Mouse (Mus musculus): ENCODE results near the gene Cacna2d1. TPM values are rescaled to one million over a fixed set of nuclear protein-coding genes. Genes with fewer than 3 reads are reported as not detected.

Cacna2d1 gene
- polyA plus RNA-seq, 1 experiment: 6.2 TPM

DNA sequence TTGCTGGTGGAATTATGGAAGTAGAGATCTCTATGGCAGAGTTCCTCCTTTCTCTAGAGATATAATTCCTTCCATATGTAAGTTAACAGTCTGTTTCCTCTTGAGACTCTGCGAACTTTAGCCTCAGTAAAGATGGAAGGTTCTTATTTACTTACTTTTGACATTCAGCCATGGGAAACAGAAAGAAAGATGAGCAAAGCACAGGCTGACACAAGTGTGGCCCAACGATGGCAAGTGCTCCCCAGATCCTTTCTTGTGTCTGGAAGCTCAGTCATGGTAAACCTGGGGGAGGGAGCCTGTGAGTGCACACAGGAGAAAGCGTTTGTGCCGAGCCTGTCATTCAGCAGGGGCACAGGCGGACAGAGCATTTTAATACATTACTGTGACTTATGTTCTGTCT is 48.9 kb downstream of the Cacna2d1 start:
- DNase-seq (ENCODE audit: low read depth): no peak

DNA sequence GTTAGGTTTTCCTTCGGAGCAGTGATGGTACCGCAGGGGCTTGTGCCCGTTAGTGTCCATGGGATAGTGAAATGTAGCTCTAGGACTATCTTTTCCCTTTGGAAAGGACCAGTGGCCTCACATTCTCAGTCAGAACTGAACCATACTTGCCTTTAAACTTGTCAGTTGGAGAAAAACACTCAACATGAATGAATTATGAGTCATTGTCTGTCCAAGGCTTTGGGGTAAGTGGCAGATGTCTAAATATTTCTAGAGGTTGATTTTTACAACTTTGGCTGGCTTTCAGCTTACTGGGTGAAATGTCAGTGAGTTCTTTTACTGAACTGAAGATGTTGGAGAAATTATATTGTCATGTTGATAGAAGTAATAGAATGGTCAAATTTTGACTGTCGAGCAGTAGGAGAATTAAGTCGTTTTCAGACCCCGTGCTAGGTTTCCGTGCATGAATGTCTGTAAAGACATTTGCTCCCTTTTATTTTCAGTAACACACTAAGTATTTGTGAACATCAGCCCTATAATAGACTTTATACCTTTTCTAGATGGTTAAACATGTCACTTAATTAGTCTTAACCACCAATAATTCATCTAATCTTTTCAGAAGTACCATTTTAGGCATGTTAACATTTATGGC is 50.9 kb downstream of the Cacna2d1 start:
- DNase-seq (ENCODE audit: low read depth): no peak

DNA sequence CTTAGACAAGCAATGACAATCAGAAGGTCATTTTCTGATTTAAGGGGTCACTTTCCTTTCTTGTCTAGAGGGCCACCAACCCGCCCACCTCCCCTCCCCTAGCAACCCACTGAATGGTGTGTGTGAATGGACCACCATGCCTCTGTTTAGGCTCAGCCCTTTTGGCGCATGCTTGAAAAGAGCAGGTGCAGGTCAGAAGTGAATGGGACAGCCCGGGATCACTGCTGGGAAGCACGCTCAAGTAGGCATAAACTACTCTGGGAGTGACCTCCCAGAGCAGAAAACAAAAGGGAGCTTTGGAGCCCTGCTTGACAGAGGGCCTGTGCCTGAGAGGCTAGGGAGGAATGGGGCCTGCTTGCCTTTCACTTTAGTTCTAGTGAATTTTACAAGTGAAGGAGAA is 51.4 kb downstream of the Cacna2d1 start:
- no peak for DNase-seq (ENCODE audit: low read depth)

DNA sequence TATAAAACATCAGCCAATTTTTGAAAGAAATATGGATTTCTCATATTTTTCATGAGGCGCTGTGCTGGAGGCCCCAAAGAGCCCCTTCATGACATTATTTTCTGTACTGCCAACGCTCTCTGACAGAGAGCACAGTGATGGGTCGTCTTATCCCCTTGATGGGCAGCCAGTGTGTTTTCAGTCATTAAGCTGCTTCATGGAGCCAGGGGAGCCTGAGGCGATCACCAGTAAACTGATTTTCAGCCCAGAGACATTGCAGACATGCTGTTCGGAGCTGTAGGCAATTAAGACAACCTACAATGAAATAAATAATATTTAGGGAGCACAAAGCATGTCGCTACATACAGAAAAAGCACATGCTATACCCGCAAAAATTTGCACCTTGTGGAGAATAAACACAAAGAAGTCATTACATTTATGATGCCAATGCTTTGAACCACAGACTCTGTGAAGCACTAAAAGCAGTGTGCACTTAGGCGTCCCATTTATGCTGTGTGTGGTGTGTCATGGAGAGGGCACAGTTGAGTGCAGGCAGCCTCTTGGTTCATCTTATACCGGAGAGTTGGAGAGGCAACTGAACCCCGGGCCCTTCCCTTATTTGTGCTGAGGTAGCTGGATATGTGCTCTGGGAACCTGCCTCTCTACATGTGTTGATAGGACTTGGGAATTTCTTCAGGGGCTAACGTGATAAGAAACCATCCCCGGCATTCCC is 57.1 kb downstream of the Cacna2d1 start:
- no peak for DNase-seq (ENCODE audit: low read depth)

DNA sequence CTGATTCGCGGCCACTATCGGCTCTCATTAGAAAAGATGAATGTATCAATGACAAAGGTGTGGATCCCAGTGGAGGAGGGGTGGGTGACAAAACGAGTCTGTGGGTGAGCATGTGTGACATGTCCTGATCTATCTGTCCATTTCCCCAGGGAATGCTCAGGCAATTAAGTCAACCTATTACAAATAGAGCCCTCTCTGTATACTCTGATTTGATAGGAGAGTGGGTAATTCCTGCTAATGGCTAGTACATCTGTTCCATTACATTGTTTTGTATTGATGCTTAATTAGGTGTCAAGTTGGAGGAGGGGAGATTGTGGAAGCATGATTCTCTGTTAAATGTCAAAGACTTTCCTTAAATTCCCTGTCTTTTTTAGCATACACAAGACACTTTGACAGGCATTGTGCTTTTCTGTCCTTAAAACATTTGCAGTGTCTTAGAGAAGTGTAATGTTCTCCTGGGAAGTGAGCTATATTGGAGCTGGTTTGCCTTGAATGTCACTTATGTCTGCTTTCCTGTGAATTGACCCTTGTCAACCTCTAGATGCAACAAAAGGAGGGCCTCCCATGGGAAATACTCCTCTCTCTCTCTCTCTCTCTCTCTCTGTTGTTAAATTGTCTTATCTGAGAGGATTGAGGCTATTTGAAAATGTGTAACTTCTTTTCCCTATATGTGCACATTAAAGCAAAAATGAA is 58.9 kb downstream of the Cacna2d1 start:
- DNase-seq (ENCODE audit: low read depth): no peak

DNA sequence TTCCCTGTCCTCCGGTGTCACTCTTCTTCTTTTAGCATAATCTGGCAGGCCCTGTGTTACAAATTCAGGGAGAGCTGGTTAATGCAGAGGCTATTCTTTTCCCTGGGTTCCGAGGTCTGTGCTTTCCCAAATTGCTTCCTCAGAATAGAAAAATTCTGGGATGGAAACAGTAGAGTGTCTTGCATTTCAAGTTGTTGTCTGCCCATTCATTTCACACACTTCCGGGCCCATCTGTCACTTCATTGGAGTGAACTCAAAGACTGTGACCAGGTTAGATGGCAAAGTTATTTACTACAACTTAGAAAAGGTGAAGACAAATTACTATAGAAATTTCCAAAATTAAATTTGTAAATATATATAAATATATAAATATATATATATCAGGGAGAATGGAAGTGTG is 62.7 kb downstream of the Cacna2d1 start:
- DNase-seq (ENCODE audit: low read depth): no peak

DNA sequence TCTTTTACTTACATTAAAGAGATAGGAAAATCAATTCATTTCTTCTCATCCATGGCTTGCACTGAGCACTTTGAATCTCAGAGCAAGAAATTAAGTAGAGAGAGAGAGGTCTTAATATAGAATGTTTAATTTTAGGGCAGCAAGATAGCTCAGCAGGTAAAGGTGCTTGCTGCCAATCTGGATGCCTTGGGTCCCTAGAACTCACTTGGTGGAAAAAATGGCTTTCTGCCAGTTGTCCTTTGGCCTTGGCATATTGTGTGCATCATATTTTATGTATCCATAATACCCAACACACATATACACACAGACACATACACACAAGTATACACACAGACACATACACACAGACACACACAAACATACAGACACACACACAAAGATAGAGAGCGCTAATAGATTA is 63.3 kb downstream of the Cacna2d1 start:
- DNase-seq (ENCODE audit: low read depth): no peak

DNA sequence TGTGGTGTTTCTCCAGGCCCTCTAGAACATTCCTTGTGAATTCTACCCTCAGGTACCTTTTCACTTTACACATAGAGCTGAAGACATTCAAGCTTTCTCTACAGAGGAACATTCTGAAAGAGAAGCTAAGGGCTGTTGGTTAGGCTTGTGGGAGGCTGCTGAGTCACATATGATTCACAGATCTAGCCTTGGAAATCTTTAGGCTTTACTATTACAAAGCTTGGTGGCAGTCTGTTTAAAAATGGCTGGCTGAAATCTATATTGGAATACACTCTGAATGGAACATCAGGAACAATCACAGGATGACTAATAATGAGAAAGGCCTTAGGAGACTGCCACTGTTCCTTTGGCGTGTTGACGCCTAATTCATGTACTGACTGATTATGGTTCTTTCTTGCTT is 66.4 kb downstream of the Cacna2d1 start:
- DNase-seq (ENCODE audit: low read depth): no peak

DNA sequence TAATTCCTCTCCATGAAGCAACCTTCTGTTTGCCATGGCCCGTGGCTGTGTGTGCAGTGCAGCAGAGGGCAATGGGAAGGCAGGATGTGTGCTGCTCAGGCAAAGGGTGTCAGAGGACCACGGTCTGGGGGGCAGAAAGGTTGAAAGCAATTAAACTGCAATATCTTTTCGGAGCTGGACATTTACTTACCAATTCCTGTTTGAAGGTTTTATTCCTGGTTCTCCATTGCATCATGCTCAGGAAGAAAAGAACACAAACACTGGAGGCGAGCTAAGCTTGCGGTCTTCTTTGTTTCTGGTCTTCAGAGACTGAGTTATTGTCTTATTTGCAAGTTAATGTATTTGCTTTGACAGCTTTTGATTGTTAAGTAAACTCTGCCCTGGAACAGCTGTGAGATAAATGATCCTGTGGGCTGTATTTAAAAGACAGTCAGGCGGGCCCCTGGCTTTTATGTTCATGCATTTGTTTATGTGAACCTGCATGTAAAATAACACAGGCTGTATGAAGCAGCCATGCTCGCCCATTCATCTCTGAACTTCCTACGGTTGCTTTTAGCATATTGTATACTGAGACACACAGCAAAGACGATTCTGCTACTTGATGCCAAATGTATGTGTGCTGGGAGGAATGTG is 68.1 kb downstream of the Cacna2d1 start:
- no peak for DNase-seq (ENCODE audit: low read depth)

DNA sequence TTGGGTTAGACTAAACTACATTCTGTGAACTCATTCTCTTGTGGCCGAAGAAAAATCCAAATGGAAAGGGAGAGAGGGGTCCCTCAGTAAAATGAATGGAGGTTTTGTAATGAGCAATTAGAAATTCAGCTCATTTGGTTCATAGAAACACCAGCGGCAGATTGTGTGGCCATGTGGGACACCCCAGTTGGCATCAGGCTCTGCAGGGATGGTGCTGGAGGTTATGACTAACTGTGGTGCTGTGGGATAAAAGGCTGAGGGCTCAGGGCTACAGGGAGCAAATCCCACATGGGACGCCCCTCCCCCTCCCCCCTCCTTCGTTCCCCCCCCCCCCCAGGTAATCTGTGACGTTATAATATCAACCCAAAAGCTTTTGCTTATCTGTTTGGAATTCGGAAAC is 69.8 kb downstream of the Cacna2d1 start:
- DNase-seq (ENCODE audit: low read depth): no peak

DNA sequence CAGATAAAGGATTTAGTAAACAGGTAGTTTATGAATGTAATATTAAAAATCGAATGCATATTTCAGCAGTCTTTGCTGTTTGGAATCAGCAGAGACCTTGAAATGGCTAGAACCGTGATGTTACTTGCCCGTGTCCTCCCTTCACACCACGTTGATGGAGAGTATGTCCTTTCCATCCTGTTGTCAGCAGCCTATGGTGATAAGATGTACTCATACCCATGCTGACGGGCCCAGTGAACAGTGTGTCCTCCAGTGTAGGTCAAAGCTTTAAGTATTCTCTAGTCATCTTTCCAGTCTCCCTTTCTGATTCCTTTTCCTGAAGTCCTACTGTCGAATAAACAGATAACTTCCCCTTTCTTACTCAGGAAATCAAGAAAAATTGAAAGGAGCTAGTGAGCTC is 72.5 kb downstream of the Cacna2d1 start:
- no peak for DNase-seq (ENCODE audit: low read depth)

DNA sequence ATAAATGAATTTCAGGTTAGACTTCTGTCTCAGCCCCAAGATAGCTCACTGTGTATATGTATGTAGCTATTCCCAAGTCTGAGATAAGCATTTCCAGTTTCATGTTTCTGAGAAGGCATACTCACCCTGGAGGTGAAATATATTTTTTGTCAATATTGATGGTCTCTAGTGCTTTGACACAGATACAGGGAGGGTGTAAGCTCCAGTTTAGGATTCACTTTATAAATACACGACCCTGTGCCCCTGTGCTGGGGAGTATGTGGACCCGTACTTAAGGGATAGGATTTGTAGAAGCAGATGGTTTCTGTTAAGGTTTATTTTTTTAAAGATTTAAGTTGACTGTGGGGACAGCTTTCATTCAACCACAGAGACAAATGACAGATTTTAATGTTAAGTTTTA is 79.2 kb downstream of the Cacna2d1 start:
- DNase-seq (ENCODE audit: low read depth): no peak

DNA sequence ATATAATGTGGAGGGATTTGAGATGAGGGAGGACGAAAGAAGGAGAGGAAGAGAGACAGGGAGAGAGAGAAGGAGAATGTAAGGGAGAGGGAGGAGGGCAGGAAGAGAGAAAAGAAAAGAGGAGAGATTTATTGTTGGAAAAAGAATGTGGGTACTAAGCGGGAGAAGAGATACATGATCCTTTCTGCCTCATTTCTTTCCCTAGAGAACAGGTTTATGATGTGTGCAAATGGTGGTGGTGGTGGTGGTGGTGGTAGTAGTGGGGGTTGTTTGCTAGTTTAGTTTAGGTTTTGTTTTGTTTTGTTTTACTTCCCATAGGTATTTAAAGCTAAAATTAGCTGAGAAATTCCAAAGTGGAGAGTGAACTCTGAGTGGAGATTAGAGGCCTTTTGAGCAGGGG is 79.9 kb downstream of the Cacna2d1 start:
- no peak for DNase-seq (ENCODE audit: low read depth)

DNA sequence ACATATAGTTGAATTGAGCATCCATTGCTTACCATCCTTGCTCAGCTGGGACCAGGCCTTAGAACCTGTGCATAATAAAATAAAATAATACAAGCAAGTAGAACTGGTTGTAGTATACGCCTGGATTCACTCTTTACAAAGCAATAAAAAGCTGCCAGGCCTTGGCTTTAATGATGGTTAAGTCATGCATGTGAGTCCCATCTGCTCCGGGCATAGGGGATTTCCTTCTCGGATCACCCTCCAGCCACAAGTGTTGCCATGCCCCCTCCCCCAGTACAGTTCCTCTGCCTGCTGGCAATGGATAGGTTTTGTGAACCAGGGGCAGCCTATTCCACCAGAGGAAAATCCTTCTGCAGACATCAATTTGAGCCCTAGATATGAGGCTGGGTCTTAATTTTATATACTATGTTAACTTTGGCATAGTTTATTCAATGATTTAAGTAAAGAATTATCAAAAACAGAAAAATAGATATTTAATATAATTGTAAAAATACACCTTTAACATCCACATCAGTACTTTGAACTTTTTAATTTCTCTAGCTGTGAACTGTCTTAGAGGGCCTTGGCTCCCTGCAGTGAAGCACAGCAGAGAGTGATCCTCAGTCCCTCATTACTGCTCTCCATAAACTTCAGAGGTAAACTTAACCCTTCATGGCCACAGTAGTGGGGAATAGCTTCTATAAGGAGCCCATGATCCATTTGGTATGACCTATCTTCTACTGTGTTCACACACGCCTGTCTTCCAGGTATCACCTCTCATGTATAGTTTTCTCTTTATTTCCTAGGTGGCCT is 90.3 kb downstream of the Cacna2d1 start:
- no peak for DNase-seq (ENCODE audit: low read depth)

DNA sequence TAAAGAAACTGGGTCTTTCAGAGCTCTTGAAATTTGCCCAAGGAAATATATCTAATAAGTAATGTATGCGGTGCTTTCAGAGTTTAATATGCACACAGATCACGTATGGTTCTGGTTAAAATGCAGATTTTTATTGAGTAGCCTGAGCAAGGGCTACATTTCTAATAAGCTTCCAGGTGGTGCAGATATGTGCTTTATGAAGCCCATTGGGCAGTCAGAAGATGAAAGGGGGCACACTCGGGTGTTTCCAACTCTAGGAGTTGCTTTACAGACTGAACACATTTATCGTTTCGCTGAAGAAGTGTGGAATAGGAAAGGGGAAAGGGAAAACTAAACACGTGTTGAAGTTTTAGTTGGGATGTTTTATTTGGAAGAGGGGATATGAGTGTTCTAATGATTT is 94.4 kb downstream of the Cacna2d1 start:
- DNase-seq (ENCODE audit: low read depth): no peak

DNA sequence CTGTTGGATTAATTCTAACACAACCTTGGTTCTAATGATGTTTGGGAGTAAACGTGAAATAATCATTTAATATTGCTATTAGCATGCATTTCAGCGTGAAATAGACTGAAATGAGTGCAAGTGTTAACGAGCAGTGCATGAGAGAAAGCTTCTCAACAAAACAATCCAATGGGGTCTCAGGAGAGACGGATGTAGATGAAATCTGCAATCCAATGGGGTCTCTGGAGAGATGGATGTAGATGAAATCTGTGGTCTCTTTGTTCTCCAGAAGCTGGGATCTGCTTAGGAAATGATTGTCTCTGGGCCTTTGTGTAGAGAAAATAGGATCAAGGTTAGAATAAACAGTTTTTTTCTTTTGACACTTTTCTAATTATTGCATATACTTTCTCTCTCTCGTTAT is 95.0 kb downstream of the Cacna2d1 start:
- DNase-seq (ENCODE audit: low read depth): no peak

DNA sequence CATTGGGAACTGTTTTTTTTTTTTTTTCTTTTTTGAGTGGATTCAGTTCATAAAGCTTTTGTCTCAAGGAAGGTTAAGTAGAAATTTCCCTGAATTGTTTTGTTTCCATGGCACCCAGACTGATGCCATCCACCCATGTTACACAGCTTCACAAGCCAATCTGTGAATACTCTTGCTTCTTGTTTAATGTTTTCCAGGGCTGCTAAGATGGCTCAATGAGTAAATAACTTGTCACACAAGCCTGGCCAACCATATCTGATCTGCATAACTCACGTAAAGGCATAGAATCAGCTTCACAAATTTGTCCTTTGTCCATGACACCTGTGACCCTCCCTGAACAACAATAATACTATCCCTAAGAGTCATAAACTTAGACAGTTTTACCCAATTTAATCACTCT is 99.1 kb downstream of the Cacna2d1 start:
- DNase-seq (ENCODE audit: low read depth): no peak

DNA sequence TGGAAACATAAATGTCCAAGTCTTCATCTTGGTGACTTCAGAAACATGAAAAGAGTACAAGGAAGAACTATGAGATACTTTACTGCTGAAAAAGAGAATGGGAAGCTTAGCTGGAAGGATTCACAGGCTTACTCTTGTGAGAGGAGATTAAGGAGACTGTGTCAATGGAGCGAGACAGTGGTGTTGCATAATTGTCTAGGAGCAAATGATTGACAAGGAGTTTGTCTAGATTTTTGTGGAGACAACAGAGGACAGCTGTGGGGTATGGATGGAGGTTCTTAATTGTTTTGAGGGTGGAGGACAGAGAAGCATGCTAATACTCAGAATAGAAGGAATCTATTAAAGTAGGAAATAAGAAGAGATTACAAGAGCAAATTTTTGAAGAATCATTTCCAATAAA is 100.8 kb downstream of the Cacna2d1 start:
- DNase-seq (ENCODE audit: low read depth): no peak

DNA sequence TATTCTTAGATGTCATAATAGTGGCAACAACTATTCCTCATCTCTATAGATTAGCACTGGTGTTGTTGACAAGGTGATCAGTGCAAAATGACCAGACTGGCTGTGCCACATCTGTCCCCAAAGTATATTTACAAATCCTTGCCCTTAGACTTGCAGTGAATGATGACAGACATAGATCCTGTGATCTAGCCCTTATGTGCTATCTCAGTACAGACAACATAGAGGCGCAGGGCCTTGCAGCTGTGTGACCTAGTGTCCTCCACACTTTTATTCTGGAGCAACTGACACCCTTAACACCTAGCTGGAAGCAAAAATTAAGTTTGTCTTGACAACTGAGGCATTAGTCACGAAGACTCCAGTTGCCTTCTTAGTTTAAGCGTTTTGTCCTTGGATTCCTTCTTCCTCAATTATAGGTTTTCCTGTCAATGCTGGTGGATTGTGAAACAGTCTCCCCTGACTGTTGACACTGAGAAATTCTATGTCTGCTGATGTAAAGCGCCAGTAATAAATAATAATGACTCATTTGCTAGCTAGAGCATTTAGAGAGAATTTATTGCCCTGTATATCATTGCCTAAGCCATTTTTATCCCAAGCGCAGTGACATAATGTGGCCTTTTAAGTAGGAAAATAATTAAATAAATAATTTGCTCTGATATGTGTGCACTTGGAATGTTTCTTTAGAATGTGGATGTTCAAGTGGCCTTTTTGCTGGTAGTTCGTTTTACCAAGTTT is 110.8 kb downstream of the Cacna2d1 start:
- DNase-seq (ENCODE audit: low read depth): no peak

DNA sequence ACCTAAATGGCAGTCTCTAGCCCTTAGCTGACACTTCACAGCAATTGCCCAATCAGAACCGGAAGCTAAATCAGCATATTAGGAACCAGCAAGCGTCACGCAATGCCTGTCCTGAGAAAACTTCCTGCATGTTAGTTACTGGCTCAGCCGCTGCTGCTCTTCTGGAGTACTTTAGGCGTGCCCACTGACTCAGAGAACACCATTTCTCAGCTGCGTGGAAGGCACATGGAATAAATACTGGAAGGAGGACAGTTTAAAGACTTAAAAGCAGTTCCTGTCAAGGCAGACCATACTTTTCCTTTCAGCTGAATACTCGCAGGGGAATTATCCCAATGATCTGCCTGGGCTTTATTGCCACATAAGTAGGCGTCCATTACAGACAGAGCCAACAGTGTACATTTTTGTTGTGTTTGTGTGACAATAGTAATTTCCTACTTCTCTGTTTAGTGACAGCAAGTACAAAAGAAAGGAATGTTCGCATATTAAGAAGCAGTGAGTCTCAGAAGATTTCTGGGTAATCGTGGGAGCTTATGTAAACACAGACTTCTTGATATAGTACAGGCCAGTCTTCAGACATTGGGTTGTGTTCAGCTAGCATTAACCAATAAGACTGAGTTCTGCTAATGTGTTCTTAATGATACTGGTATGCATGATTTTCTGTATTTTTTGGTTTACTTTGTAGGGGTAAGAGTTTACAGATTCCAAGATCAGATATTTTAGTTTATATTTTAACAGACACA is 113.1 kb downstream of the Cacna2d1 start:
- DNase-seq (ENCODE audit: low read depth): no peak

DNA sequence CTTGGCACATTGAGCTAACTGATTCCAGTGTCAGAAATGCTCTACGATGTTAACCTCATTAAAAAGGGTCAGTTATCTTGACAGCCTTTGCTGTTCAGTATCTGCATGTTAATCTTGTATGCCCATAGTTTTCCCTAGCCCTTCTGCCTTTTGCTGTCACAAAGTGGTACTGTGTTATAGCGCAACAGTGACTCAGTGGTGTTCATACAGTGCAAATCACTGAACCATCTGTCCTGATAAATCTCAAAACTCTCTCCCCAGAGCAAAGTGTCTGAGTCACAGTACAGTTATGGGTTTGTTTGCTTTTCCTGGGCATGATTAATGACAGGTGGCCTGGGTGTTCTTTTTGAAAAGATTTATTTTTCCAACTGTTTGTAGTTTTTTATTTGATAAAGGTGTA is 122.3 kb downstream of the Cacna2d1 start:
- no peak for DNase-seq (ENCODE audit: low read depth)
